Mouse (Mus musculus): ENCODE measurements around the gene Reep3. TPM values are rescaled to one million over a fixed set of nuclear protein-coding genes. Genes with fewer than 3 reads are reported as not detected.
"Not testable (repeated sequence)": the region's sequence is repeated elsewhere in the genome, so short reads cannot be mapped to it uniquely, and the experiment has no call there.

The Reep3 gene
- polyA plus RNA-seq, 1 experiment from 2014 or later: 32.8 TPM

DNA sequence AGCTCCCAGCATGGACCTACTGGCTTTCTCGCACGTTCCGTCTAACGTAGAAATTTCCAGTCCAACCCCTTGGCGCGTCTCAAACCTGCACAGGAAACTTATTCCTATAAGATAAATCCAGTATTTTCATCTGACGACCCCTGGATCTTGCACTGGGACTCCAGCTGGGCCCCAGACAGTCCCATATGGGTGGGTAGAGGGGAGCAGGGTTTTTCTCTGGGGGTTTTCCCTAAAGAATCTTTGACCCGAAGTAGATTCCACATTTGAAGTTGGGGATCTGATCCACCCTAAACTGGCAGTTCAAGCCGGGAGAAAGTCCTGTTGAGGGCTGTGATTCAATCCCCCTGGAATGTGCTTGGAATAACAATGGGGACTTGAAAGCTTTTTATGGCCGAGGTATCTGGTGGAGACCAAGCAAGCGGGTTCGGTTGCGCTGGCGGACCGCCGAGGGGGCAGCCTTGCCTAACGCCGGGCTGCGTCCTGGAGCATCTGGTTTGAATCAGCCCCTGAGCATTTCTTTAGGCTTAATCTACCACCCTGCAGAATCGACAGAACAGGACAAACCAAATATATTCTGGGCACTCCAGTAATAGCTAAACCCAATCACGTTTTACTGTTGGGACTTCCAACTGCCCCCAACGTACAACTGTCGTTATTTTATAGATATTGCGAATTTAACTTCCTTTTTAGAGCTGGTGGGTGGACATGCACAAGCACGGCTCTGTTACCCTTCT lies 93.6 kb downstream of the Reep3 start:
- H3K4me1 ChIP-seq (replicated peaks; ENCODE audit: control insufficient read depth, insufficient read depth, low read length): peaks cover 28% of the 10 kb centered on the region
- peak; percentile 59 for DNase-seq (ENCODE audit: low spot score)
- H3K4me2 ChIP-seq (replicated peaks): peak overlapping the region; percentile 67
- WGBS: under 1% methylated on average over 25 of the region's 25 CpGs
- H3K9ac ChIP-seq: peak overlapping the region; percentile 53
- no peaks in the 10 kb centered on the region for H3K27me3 ChIP-seq (ENCODE audit: control insufficient read depth, insufficient read depth, low read length)
- peak overlapping the region; percentile 78 for H3K27ac ChIP-seq
- ATAC-seq (ENCODE audit: low FRiP score): peak; percentile 68
- H3K4me3 ChIP-seq (replicated peaks; ENCODE audit: low read length): peak overlapping the region; percentile 31
- H3K36me3 ChIP-seq (replicated peaks; ENCODE audit: control insufficient read depth, insufficient read depth): no peaks in the 10 kb centered on the region
- H3K9me3 ChIP-seq (ENCODE audit: control insufficient read depth, low read length): no peaks in the 10 kb centered on the region

DNA sequence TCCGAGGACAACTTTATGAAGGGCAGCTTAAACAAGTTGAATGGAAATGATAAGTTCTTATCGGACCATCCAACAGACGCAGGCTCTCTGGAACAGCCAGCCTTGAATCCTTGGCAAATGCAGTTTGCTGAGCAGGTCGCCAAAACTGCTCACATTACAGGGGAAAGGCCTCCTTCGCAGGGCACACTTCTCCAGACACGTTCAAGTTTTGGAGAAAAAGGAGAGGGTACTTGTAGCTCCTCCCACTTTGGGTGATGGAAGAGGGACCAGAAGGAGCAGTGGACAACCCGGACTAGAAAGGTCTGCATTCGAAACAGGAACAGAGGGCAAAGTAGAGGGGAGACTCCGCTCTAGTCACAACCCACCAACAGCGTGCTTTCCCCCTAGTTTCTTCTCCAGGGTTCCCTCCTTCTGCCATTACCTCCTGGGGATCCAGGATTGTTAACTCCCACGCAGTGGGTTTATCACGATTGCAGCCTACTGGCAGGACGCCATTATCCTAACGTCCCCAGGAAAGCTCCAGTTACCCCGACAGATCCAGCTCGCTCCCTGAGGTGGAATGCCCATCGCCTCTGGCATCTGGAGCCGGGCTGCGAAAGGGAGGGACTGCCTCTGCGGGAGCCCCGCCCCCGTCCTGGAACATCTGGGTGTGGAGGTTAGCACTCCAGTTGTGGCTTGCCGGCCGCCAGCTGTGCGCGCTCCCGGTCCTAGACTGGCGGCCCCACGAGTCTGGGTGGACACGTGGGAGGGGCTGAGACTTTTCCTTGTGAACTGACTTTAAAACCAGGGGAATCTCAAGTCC lies 94.3 kb downstream of the Reep3 start:
- ATAC-seq (ENCODE audit: low FRiP score): no peak

DNA sequence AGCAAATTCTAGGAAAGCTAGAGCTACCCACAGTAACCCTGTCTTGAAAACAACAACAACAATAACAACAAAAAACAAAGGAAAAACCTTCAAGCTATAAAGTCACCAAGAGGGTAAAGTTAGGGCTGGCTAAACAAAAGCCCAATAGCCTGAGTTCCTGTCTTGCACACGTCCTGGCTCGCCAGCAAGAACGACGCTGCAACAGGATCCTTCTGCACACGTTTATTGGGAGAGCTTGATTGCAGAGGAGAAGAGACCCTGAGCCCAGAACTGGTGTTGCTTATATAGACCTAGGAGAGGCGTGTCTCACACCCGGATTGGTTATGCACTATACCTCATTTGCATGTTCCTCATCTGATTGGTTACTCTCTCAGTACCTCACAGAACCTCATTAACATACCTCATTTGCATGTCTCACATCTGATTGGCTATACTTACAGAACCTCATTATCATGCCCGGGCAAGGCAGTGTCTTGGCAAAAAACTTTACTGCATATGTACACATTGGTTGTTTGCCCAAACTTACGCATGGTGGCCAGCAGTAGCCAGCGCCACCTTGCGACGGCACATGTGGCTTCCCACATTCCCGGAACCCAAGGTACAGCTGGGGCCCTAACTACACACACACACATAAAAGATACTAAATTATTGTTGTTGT lies 95.7 kb downstream of the Reep3 start:
- H3K27me3 ChIP-seq (ENCODE audit: control insufficient read depth, insufficient read depth, low read length); H3K36me3 ChIP-seq (replicated peaks; ENCODE audit: control insufficient read depth, insufficient read depth); ATAC-seq (ENCODE audit: low FRiP score); H3K27ac ChIP-seq; H3K9me3 ChIP-seq (ENCODE audit: control insufficient read depth, low read length); H3K9ac ChIP-seq; H3K4me3 ChIP-seq (replicated peaks; ENCODE audit: low read length); H3K4me2 ChIP-seq (replicated peaks); DNase-seq (ENCODE audit: low spot score): not testable (repeated sequence)
- H3K4me1 ChIP-seq (replicated peaks; ENCODE audit: control insufficient read depth, insufficient read depth, low read length): peaks cover 28% of the 10 kb centered on the region
- 93% methylated on average over 13 of the region's 13 CpGs for WGBS

More for the DNA sequence above, 94.3 kb downstream of the Reep3 start:
- Histone ChIP-seq H3K4me1 (replicated peaks; ENCODE audit: control insufficient read depth, insufficient read depth, low read length) (peaks cover 28% of the 10 kb centered on the region), H3K27me3 (ENCODE audit: control insufficient read depth, insufficient read depth, low read length) (no peaks in the 10 kb centered on the region), H3K27ac (peak overlapping the region; percentile 78), H3K4me3 (replicated peaks; ENCODE audit: low read length) (peak overlapping the region; percentile 31), H3K36me3 (replicated peaks; ENCODE audit: control insufficient read depth, insufficient read depth) (no peaks in the 10 kb centered on the region), H3K9ac (peak overlapping the region; percentile 53; the same call in 1 of the 2 replicates), H3K4me2 (replicated peaks) (peak overlapping the region; percentile 67), H3K9me3 (ENCODE audit: control insufficient read depth, low read length) (no peaks in the 10 kb centered on the region)
- DNase-seq (ENCODE audit: low spot score): peak; percentile 36
- 13% methylated on average over 30 of the region's 30 CpGs for WGBS

DNA sequence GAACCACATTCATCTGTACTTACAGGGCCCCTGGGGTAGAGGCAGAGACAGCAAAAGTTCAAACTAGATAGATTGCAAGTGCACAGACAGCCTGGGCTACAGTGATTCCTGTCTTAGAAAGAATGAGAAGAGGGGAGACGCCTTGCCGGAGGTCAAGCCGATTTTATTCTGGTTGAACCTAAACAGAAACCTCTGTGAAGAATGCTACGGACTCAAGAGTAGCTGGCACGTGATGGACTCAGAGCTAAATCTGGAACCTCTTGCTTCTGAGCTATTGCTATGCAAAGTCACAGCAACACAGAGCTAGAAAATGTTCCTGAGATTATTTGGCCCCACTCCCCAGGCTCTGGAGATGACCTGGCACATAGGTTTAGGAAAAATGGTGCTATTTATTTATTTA lies 96.6 kb downstream of the Reep3 start:
- no peak overlapping the region for H3K4me3 ChIP-seq (replicated peaks; ENCODE audit: low read length)
- 92% methylated on average over 5 of the region's 5 CpGs for WGBS

DNA sequence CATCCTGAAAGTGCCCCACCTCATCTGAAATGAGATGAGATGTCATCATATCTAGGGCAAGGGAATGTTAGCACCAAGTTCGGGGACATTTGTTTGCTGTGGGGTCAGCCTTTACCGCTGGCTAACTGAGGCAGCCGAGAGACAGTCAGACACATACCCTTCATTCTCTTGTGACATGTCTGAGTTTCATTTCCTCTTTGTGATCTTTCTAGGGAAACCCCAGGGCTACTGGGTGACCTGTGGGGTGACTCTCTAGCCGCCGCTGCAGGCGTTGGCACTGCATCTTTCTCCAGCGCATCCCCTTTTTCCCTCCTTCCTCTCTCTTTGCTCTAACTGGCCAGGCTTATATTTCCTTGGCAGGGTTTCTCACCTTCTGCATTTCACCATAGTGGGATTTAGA lies 98.0 kb downstream of the Reep3 start:
- WGBS: 94% methylated on average over 7 of the region's 7 CpGs
- no peak for ATAC-seq (ENCODE audit: low FRiP score)
- Histone ChIP-seq H3K27ac (no peak overlapping the region), H3K4me3 (replicated peaks; ENCODE audit: low read length) (no peak overlapping the region), H3K9ac (no peak overlapping the region), H3K4me1 (replicated peaks; ENCODE audit: control insufficient read depth, insufficient read depth, low read length) (peaks cover 23% of the 10 kb centered on the region), H3K4me2 (replicated peaks) (no peak overlapping the region), H3K36me3 (replicated peaks; ENCODE audit: control insufficient read depth, insufficient read depth) (no peaks in the 10 kb centered on the region), H3K27me3 (ENCODE audit: control insufficient read depth, insufficient read depth, low read length) (no peaks in the 10 kb centered on the region), H3K9me3 (ENCODE audit: control insufficient read depth, low read length) (no peaks in the 10 kb centered on the region)
- no peak for DNase-seq (ENCODE audit: low spot score)

More for the DNA sequence above, 96.6 kb downstream of the Reep3 start:
- Histone ChIP-seq H3K9ac (no peak overlapping the region), H3K36me3 (replicated peaks; ENCODE audit: control insufficient read depth, insufficient read depth) (no peaks in the 10 kb centered on the region), H3K4me2 (replicated peaks) (no peak overlapping the region), H3K4me1 (replicated peaks; ENCODE audit: control insufficient read depth, insufficient read depth, low read length) (peaks cover 28% of the 10 kb centered on the region), H3K9me3 (ENCODE audit: control insufficient read depth, low read length) (no peaks in the 10 kb centered on the region), H3K27ac (no peak overlapping the region), H3K27me3 (ENCODE audit: control insufficient read depth, insufficient read depth, low read length) (no peaks in the 10 kb centered on the region)
- DNase-seq (ENCODE audit: low spot score) (no peak), ATAC-seq (ENCODE audit: low FRiP score) (no peak)

DNA sequence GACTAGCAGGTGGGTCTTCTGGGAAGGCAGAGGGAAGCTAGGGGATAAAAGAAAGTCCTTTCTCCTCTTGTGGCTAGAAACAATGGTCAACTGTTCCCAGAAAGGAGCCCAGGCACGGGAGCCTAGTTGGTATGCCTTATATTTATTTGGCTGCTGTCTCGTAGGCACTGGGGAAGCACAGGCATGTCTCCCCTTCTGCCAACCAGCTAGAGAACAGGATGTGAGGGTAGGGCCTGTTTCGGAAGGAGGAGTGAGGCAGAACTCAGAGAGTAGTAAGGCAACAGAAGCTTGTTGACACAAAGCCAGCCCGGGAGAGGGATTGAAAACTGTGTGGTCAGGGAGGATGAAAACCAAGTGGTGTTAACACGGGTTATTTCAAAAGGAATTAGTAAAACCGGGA lies 101.6 kb downstream of the Reep3 start:
- H3K27me3 ChIP-seq (ENCODE audit: control insufficient read depth, insufficient read depth, low read length): no peaks in the 10 kb centered on the region
- no peaks in the 10 kb centered on the region for H3K36me3 ChIP-seq (replicated peaks; ENCODE audit: control insufficient read depth, insufficient read depth)
- no peak for DNase-seq (ENCODE audit: low spot score)
- H3K4me1 ChIP-seq (replicated peaks; ENCODE audit: control insufficient read depth, insufficient read depth, low read length): 0 out of 2 replicates have a peak, but pooled peaks cover 9% of the 10 kb centered on the region
- WGBS: 57% methylated on average over 6 of the region's 6 CpGs
- no peak overlapping the region for H3K4me2 ChIP-seq (replicated peaks)
- no peak overlapping the region for H3K9ac ChIP-seq
- peak overlapping the region; percentile 53 for H3K27ac ChIP-seq
- H3K4me3 ChIP-seq (replicated peaks; ENCODE audit: low read length): no peak overlapping the region
- no peaks in the 10 kb centered on the region for H3K9me3 ChIP-seq (ENCODE audit: control insufficient read depth, low read length)
- ATAC-seq (ENCODE audit: low FRiP score): no peak; the same call in 1 of the 2 replicates

DNA sequence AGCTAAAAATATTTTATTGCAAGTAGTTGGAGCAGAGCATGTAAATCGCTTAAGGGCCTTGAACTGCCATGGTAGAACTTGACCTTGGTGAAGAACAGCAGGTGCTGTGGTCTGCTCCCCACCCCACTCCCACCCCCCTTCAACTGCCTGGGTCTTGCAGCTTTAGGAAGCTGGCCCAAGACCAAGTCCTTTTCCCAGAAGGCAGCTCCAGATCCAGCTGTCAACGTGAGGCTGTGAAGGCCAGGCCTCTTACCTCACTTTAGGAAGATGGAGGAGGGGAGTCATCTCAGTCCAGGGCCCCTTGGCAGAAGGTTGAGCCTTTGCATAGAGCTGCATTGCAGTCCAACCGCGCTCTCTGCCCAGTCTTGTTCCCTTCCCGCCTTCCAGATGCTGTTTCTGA lies 102.3 kb downstream of the Reep3 start:
- ATAC-seq (ENCODE audit: low FRiP score) (no peak), DNase-seq (ENCODE audit: low spot score) (no peak)
- Histone ChIP-seq H3K36me3 (replicated peaks; ENCODE audit: control insufficient read depth, insufficient read depth) (no peaks in the 10 kb centered on the region), H3K4me3 (replicated peaks; ENCODE audit: low read length) (no peak overlapping the region), H3K9ac (no peak overlapping the region), H3K4me1 (replicated peaks; ENCODE audit: control insufficient read depth, insufficient read depth, low read length) (0 out of 2 replicates have a peak, but pooled peaks cover 9% of the 10 kb centered on the region), H3K9me3 (ENCODE audit: control insufficient read depth, low read length) (no peaks in the 10 kb centered on the region), H3K27me3 (ENCODE audit: control insufficient read depth, insufficient read depth, low read length) (no peaks in the 10 kb centered on the region), H3K27ac (peak overlapping the region; percentile 53; the same call in 1 of the 2 replicates), H3K4me2 (replicated peaks) (no peak overlapping the region)
- WGBS: 66% methylated on average over 5 of the region's 5 CpGs

DNA sequence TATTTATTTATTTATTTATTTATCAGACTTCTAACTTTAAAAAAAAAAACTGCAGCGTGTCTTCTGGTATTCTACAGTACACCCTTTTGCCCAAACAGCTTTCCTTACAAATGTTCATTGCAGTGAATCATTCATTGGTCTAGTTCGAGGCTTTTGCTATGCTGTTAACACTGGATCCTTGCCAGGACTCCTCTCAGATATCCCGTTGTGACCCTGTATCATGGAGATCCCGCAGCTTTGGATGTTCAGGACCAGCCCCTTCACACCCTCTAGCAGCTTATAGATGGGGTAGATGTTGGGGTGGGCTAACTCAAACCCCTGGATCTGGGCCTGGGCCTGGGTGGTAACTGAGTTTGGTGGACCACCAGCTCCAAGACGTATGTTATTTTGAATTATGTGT lies 104.2 kb downstream of the Reep3 start:
- H3K36me3 ChIP-seq (replicated peaks; ENCODE audit: control insufficient read depth, insufficient read depth): no peaks in the 10 kb centered on the region
- H3K4me3 ChIP-seq (replicated peaks; ENCODE audit: low read length): no peak overlapping the region
- no peak for ATAC-seq (ENCODE audit: low FRiP score)
- H3K27me3 ChIP-seq (ENCODE audit: control insufficient read depth, insufficient read depth, low read length): no peaks in the 10 kb centered on the region
- H3K4me1 ChIP-seq (replicated peaks; ENCODE audit: control insufficient read depth, insufficient read depth, low read length): 0 out of 2 replicates have a peak, but pooled peaks cover 9% of the 10 kb centered on the region
- H3K9ac ChIP-seq: no peak overlapping the region
- H3K27ac ChIP-seq: no peak overlapping the region
- 78% methylated on average over 5 of the region's 5 CpGs for WGBS
- no peak overlapping the region for H3K4me2 ChIP-seq (replicated peaks)
- no peak for DNase-seq (ENCODE audit: low spot score)
- H3K9me3 ChIP-seq (ENCODE audit: control insufficient read depth, low read length): no peaks in the 10 kb centered on the region

DNA sequence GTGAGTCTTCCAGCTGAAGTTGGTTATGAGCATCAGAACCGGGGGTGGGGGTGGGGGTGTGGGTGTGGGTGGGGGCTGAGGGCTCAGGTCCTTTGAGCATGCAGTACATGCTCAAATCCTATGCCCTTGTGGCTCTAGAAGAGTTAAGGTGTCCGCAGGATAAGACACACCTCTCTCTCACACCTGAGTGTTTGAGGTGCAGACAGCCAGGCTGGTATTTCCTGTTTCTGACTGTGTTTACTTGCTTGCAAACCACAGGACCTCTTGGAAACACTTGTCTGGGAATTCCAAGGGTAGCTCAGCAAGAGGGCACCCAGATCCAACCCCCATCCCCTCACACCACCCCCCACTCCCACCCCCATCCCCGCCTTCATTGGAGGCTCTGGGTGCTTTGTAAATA lies 106.2 kb downstream of the Reep3 start:
- Histone ChIP-seq H3K4me1 (replicated peaks; ENCODE audit: control insufficient read depth, insufficient read depth, low read length) (0 out of 2 replicates have a peak, but pooled peaks cover 9% of the 10 kb centered on the region), H3K4me2 (replicated peaks) (no peak overlapping the region), H3K27ac (no peak overlapping the region), H3K27me3 (ENCODE audit: control insufficient read depth, insufficient read depth, low read length) (no peaks in the 10 kb centered on the region), H3K9me3 (ENCODE audit: control insufficient read depth, low read length) (no peaks in the 10 kb centered on the region), H3K4me3 (replicated peaks; ENCODE audit: low read length) (no peak overlapping the region), H3K36me3 (replicated peaks; ENCODE audit: control insufficient read depth, insufficient read depth) (no peaks in the 10 kb centered on the region), H3K9ac (no peak overlapping the region)
- DNase-seq (ENCODE audit: low spot score) (no peak), ATAC-seq (ENCODE audit: low FRiP score) (no peak)
- 91% methylated on average over 3 of the region's 3 CpGs for WGBS

All from hindbrain, embryonic 14.5 days (tissue).